Mouse (Mus musculus) frontal cortex, postnatal 25 days (tissue): Measurements from ENCODE around the gene Mfap3.

Source experiments
- DNase-seq, 2 experiments: peaks; one replicate each; pipeline ENCODE4 v3.0.0; 2022; ENCODE audit warnings: low spot score in 2 of 2

Mfap3 gene

DNA sequence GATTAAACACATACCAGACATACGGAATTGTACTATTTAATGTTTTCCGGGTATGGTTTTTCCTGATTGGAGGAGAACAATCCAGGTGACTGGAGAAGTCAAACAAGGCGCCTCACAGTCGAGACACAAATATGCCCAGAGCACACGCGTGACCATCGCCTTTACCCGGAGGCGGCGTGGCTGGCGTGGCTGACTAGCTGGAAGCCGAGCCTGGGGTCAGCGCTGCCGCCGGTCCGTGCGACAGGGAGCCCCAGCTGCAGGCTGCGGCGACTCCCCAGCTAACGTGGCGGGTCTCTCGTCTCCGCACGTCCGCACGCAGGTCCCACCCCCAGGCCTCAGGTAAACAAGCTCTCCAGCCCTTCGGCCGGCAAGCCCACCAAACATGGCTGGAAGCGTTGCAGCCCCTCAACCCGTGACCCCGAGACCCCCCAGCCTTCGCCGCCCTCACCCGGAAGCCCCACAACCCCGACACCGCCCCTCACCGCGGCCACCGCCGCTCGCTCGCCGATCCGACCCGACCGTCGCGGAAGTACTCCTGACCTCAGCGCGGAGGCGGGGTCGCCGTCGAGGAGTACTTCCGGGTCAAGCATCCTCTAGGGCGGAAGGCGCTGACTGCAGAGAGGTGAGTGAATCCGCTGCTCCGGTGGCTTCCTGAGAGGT lies at the start of gene Mfap3, which contains the start of gene Fam114a2:
TSS of gene Mfap3 (plus strand) at position 574 of the 660 bp plus-strand sequence.
TSS of gene Fam114a2 (minus strand) at position 527 of the 660 bp plus-strand sequence.
- peak; percentile 82 to 83 for DNase-seq

DNA sequence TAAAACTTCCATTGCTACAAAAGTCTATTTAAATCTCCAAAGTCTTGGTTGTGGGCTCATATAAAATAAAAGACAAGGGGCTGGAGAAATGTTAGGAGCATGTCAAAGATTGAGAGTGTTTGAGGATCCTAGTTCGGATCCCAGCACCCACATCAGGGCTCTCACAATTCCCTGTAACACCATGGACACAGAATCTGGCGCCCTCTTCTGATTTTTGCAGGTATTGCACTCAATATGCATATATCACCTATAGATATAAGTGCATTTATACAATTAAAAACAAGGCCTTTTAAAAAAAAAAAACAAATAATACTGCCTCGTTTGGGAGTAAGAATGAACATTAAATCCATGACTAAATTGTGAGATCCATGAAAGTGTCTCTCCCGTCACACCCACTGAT lies 49.8 kb upstream of the Mfap3 start:
- DNase-seq, result no peak

DNA sequence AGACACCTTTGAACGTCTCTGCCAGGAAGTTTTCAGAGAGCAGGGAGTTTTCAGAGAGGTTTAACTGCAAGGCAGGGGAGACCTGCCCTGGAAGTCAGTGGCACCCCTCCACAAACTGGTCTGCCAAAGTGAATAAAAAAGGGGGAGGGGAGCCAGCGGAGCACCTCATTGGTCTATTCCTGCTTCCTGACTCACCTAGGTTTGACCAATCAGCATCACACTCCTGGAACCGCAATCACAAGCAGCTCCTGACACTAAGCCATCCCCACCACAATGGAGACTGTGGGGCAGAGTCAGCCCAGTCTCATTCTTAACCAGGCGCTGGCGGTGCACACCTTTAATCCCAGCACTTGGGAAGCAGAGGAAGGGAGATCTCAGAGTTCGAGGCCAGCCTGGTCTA lies 48.4 kb upstream of the Mfap3 start:
- no peak for DNase-seq

DNA sequence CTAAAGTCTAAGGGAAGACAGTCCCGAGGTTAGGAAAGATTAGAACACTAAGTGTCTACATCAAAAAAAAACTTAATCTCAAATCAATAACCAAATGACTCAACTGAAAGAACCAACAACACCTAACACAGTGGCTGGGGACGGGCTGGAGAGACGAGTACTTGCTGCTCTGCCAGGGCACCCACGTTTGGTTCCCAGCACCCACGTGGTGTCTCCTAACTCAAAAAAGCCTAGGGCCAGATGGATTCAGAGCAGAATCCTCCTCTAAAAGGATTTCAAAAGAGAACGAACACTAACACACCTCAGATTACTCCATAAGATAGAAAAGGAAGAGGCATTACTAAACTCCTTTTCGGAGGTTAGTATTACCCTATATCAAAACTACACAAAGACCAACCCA lies 47.5 kb upstream of the Mfap3 start:
- DNase-seq, result no peak

DNA sequence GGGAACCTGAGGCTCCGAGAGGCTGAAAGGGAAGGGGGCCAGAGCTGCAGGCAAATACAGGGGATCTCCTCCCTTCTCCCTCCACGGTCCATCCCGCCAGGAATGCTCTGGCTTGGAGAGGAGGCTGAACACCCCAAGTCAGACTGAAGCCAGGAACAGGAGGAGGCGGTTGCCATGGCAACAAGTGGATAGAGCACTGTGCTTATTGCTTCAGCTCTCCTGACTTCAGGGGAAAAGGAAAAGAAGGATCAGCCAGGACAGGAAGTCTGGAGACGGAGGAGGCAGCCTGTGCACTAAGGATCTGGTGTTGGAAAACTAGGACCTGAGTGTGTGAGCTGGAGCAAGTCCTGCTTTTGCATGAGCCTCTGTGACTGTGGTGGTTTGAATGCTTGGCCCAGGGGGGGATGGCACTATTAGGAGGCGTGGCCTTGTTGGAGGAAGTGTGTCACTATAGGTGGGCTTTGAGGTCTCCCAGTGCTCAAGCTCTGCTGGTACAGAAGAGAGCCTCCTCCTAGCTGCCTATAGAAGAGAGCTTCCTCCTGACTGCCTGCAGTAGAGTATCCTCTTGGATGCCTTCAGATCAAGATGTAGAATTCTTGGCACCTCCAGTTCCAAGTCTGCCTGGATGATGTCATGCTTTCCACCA lies 44.0 kb upstream of the Mfap3 start:
- DNase-seq, result no peak

DNA sequence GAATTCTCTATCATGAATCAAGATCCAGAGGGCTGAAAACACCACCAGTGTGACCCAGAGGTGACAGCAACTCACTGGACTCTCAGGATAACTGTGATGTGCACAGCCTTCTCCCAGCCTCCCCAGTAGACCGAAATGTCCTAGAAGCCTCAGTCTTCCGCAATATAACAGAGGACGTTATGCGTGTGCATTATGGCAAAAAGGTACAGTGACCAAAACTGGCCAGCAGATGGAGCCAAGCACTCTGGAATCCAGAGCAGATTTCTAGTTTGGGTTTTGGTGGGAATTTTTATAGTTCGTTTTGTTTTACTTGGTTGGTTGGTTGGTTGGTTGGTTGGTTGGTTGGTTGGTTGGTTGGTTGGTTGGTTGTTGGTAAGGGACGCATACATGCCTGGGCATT lies 43.3 kb upstream of the Mfap3 start:
- peak; percentile 37 to 49 for DNase-seq

DNA sequence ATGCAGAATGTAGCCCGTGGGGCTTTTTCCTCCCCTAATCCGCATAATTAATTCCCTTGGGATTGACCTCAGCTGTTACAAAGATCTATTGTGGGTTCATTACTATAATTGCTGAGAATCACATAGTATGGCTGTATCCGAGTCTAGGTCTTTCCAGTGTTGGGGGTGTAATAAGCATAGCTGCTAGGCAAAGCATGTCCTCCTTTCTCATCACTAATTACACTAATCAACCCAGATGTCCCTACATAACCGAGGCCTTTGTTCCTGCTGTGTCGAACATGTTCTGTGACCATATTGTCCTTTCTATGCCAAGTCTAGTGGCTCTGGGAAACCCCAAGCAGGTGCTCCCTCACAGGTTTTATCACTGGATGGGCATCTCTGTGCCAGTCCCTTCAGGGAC lies 40.4 kb upstream of the Mfap3 start:
- DNase-seq, result no peak

DNA sequence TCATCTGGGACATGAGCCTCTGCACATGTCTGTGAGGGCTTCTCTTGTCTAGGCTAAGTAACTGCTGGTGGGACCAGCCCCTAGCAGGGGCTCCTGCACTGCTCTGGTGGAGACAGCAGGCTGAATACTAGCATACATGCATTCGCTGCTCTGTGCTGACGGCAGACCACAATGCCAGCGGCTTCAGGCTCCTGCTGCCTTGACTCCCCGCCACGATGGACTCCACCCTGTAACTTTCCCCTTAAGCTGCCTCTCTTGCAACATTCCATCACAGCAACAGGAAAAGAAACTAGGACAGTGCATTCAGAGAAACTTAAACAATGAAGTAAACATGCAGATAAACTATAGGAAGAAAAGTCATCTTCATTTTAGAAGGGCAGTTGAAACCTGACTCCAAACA lies 30.0 kb upstream of the Mfap3 start:
- DNase-seq, result no peak

DNA sequence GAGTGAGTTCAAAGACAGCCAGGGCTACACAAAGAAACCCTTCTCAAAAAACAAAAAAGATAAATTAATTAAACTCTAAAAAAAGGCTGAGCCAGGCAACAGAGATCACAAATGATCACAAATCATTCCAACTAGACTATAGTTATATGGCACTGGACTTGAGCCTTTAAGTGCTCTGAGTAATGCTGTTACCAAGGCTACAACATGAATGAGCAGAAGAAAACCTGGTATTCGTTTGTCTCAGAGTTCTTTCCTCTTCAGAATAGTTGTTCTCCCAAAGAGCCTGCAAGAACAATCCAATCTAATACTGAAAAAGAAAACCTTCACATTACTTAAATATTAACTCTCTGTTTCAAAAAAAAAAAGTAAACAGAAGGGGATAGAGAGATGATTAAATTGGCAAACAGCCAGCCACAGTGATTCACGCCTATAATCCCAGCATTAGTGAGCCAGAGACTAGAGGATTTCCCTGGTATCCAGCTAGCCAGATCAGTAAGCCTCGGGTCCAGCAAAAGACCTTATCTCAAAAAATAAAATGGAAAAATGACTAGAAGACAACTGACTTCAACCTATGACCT lies 21.9 kb upstream of the Mfap3 start:
- DNase-seq, result no peak

DNA sequence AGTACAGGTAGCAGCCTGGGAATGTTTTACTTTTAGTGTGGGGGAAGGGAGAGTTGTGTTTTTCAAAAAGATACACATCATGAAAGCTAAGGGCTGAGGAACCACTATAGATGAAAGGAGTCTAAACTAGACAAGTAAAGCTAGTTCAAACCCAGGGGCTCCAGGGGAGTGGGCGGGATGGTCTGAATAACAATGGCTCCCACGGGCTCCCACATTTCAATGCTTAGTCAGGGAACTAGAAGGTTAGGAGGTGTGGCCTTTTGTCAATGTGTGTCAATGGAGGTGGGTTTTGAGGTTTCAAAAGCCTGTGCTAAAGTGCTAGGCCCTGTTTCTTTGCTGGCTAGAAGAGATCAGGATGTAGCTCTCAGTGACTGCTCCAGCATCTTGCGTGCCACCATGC lies 20.8 kb upstream of the Mfap3 start:
- no peak for DNase-seq

DNA sequence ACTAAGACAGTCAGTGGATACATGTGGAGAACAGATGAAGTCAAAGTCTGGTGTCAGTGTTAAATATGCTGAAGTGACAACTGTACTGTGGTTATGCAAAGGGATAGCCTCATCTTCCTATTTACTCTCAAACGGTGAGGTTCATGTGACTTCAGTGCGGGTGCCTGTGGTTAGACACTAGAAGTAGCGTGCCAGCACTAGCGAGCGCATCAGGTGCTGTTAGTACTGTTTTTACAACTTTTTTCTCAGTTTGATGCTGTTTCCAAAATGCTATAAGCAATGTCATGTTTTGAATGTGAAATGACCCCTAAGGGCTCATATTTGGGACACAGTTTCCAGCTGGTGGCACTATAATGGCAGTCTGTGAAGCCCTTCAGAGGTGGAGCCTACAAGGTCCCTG lies 20.2 kb upstream of the Mfap3 start:
- no peak for DNase-seq

DNA sequence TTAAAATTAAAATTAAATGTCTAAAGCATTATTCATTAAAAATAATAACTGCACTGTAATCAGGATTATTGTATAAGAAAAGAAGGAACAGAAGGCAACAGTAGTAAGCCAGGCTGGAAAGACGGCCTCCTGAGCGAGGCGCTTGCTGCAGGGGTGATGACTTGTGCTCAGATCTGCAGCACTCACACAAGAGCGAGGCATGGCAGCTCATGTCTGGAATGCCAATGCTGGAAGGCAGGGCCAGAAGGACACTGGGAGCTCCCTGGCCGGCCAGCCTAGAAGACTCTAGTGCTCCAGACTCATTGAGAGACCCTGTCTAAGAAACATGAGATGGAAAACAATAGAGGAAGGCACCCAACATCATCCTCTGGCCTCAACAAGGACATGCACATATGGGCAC lies 15.3 kb upstream of the Mfap3 start:
- DNase-seq, result no peak

DNA sequence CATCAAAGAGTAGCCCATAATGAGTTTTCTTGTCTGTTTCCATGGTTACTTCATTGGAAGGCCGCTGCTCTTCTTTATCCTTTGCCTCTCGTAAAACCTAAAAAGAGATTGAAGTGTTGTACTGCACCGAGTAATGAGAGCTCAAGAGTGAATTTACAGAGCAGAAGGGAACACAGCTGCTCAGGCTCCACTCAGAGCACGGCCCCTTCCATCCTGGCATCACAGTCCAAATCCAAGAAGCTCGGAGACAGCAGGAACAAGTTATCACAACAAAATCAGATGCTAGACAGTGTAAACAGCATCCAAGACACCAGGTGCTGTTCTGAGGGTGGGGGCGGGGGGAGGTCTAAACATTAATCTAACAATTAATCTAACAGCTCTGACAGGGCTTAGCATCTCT lies 11.6 kb upstream of the Mfap3 start:
- no peak for DNase-seq

DNA sequence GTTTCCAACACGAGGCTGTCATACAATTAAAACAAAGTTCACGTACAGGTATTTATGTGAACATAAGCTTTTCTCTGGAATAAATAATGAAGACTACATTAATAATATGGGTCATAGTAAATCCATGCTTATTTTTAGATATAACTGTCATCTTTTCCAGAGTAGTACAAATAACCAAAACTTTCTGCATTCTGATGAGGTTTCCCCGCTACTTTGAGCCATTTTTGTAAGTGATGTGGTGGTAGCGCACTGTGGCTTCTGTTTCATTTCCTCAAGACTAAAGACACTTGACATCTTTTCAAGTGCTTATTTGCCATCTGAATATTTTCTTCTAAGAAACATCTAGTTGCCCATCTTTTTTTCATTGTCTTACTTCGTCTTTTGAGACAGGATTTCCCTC lies 3.2 kb upstream of the Mfap3 start:
- no peak for DNase-seq

DNA sequence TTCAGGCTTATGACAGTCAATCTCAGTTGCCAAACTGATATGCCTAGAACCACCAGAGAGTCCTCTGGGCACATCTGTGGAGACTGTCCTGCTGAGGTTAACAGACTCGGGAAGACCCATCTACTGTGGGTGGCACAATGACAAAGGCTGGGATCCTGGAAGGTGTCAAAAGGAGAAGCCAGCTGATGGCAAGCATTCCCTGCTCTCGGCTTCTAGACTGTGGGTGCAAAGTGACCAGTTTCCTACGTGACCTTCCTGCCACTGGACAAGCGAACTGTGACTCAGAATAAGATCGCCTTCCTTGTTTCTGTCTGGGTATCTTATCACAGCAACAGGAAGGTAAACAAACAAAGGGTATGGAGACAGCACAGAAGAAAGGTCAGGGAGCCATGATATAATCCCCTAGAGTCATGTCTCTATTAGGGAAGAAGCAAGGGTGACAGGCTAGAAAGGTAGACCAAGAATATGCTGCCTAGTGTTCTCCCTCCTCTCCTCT lies 1.5 kb upstream of the Mfap3 start:
- DNase-seq, result no peak

DNA sequence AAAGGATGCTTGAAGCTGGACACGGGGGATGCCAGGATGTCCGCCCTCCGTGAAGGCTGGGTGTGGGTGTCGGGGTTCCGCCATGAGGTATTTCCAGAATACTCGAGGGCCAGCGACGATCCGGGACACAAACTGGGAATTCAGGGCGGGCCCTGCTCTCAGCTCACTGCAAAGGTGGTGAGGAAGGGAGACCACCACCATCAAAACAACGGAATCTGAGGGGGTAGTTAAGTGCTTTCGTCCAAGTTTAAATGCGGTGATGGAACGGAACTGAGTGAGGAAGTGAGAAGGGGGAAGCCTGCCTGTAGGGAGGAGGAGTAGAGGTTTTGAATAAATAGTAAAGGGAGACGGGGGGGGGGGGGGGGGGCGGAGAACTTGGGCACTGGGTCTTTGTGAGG lies 286 bp downstream of the Mfap3 start:
- DNase-seq, result no peak

DNA sequence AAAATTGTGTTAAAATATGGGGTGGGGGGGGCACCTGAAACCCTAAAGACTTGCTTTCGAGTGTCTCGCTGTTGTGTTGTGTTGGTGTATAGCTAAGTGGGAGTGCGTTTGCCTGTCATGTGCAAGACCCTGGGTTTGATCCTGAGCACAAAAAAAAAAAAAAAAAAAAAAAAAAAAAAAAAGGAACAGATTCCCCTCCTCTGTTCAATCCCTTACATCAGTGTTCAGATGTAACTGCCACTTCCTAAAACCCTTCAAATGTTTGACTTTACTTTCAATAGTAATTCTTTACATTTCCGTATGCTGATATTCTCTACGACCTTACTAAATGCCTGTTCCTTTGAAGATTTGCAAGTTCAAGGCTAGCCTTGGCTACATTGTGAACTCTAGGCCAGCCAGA lies 840 bp downstream of the Mfap3 start:
- no peak for DNase-seq

DNA sequence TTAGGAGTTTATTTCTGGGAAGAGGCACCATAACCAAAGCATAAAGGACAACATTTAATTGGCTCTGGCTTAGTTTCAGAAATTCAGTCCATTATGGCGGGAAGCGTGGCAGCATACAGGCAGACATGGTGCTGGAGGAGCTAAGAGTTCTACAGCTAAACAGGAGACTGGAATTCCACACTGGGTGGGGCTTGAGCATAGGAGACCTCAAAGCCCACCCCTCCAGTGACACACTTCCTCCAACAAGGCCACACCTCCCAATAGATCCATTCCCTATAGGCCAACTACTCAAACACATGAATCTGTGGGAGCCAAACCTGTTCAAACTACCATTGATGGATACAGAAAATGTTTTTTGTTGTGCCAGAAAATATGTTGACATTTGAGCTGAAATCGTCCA lies 2.7 kb downstream of the Mfap3 start:
- no peak for DNase-seq

DNA sequence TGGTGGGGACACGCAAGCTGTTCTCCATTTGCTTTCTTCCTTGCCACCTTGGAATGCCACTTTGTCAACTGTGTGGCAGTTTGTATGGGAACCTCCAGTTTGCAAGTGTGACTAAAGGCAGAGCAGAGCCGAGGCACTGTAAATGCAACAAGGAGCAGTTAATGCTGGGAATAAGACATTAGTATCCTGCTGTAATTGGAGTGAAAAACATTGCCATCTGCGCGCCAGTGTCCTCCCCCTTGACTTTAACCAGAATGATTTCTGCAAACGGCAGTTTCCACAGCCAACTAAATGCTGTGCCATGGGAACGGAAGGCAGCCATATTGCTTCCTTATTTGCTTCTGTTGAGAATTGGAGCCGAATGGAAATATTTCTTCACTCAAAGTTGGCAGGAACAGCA lies 3.6 kb downstream of the Mfap3 start:
- DNase-seq, result peak; percentile 13 to 29

DNA sequence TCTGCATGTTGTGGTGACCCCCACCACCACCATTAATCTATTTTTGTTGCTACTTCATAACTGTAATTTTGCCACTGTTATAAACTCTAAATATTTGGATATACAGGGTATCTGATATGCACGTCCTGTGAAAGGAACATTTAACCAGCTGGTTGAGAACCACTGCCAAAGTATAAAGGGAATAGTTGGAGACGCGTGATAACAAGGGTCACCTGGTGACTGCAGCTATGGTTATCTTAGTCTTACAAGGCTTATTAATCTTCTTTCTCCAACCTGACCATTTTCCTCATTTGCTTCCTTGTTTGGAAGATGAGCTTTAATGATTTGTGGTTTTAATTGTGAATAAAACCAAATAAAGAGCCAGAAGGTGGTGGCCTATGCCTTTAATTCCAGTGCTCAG lies 5.0 kb downstream of the Mfap3 start:
- no peak for DNase-seq

DNA sequence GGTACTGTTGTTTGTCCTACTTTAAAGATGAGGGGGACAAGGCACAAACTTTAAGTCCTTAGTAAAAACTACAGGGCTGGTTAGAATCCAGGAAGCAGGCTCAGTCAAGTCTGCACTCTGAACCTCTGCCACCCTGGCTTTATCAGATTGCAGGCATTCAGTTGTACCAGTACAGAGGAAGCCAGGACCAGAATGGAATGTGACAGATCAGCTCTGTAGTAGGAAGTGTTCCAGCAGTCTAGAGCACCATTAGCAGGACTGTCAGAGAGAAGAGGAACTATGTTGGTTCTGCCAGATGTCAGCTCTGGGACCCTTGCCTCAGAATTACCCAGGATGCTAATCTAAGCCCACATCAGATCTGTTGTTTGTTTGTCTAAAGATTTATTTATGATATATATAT lies 6.1 kb downstream of the Mfap3 start:
- no peak for DNase-seq

DNA sequence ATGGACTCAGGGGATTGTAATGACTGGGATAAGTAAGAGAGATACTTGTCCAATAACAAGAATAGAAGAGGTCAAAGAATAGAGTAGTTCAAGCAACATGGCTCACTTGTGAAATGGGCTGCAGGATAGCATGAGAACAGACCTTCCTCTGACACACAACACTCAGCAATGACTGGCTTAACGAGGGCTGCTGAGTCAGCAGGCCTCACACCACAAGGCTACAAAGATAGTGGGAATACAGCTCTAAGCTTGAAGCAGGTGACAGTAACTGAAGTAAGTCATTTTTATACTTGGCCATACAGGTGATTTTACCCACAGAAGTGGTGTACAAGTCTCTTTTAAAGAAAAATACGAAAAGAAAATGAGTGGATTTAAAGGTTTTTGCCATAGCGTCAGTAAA lies 7.4 kb downstream of the Mfap3 start:
- no peak for DNase-seq

DNA sequence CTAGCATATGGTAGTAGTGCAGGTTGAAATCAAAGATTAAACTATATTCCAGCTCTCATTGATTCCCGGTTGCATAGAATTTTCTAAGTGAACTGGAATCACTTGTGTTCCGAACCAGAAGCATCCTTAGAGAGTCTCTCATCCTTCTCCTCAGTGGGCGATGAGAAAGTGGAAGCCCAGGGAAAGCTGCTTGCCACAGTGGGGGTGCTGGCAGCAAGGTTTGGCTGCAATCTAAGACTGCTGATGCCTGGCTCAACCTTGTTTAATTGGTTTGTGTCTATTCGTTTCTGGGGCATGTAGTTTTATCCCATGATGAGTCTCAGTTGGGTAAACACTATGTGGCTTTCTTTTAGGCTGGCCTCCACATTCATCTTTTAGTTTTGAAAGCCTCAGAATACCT lies 9.0 kb downstream of the Mfap3 start:
- no peak for DNase-seq
